Mouse (Mus musculus) heart, postnatal 0 days (tissue): ENCODE measurements around the gene Zfp369.

Source experiments
- CTCF ChIP-seq: IDR thresholded peaks from 2 replicates; pipeline ENCODE4 v1.5.1; 2016; ENCODE audit warnings: antibody characterized with exemption, control low read depth, low read depth
- EP300 ChIP-seq: IDR thresholded peaks from 2 replicates; pipeline ENCODE4 v1.6.1; 2016; ENCODE audit warnings: antibody characterized with exemption, low read depth

DNA sequence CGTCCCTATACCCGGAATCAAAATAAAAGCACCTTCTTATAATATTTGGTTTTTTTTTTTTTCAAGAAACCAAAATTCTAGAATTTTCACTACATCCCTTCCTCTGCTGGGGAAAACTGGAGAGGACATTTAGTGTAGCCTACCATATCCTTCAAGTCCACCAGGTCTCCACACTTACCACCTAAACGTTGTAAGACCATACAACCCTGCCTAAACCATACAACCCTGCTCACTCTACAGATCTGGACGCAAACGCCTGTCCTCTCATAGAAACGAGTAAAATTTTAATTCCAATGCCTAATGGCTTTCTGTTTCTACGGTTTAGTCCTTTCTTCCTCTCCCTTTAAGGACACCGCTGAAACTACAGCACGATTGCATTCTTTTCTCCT is 626 bp upstream of the Zfp369 start:
- TF ChIP-seq CTCF = no peak
- TF ChIP-seq EP300 = no peak
